Mouse (Mus musculus) midbrain, embryonic 13.5 days (tissue): ENCODE measurements around the gene Dnpep. TPM values are rescaled to one million over a fixed set of nuclear protein-coding genes. Genes with fewer than 3 reads are reported as not detected.

Source experiments
- ATAC-seq: fragments of 200-750 bp; cut with Nextera tagmentation; 2 replicates; pipeline ENCODE4 v1.8.0; 2017; ENCODE audit warnings: mild to moderate bottlenecking, moderate TSS enrichment, moderate library complexity
- H3K27ac ChIP-seq: fragments of 300-500 bp; sonication (generic); 2 replicates; pipeline ENCODE4 v1.5.1; 2015; ENCODE audit warnings: inconsistent platforms, mild to moderate bottlenecking, moderate library complexity
- H3K27me3 ChIP-seq: fragments of 300-500 bp; sonication (generic); 2 replicates; pipeline ENCODE4 v1.6.1; 2015; ENCODE audit warnings: mild to moderate bottlenecking, inconsistent platforms
- H3K36me3 ChIP-seq: fragments of 300-500 bp; sonication (generic); 2 replicates; pipeline ENCODE4 v1.6.1; 2015; ENCODE audit warnings: mild to moderate bottlenecking, inconsistent platforms
- H3K4me1 ChIP-seq: fragments of 300-500 bp; sonication (generic); replicated peaks from 2 replicates; pipeline ENCODE4 v1.6.1; 2015; ENCODE audit warnings: inconsistent platforms
- H3K4me2 ChIP-seq: fragments of 300-500 bp; sonication (generic); replicated peaks from 2 replicates; pipeline ENCODE4 v1.6.1; 2015; ENCODE audit warnings: moderate library complexity, mild to moderate bottlenecking, inconsistent platforms
- H3K4me3 ChIP-seq: fragments of 300-500 bp; sonication (generic); replicated peaks from 2 replicates; pipeline ENCODE4 v1.5.1; 2015; ENCODE audit warnings: mild to moderate bottlenecking, inconsistent platforms
- H3K9ac ChIP-seq: fragments of 300-500 bp; sonication (generic); replicated peaks from 2 replicates; pipeline ENCODE4 v1.6.1; 2015; ENCODE audit warnings: mild to moderate bottlenecking, inconsistent platforms
- H3K9me3 ChIP-seq: fragments of 300-500 bp; sonication (generic); 2 replicates; pipeline ENCODE4 v1.6.1; 2016; ENCODE audit warnings: mild to moderate bottlenecking, inconsistent platforms
- WGBS: fragments of 180-500 bp; shearing (Covaris S2); methylation state at CpG from one replicate; pipeline ENCODE4 v1.1.7; 2015; 5-methylcytosine and 5-hydroxymethylcytosine counted together
- polyA plus RNA-seq: library from polyadenylated mRNA; unstranded; fragments of >200 nt; fragmentation: Nextera tagmentation; extraction: Ambion mirVana; gene quantifications from 2 replicates; pipeline ENCODE4 v1.2.1, GENCODE M21; 2015

Gene Dnpep
- 155 and 161 TPM in 2 replicates for polyA plus RNA-seq

DNA sequence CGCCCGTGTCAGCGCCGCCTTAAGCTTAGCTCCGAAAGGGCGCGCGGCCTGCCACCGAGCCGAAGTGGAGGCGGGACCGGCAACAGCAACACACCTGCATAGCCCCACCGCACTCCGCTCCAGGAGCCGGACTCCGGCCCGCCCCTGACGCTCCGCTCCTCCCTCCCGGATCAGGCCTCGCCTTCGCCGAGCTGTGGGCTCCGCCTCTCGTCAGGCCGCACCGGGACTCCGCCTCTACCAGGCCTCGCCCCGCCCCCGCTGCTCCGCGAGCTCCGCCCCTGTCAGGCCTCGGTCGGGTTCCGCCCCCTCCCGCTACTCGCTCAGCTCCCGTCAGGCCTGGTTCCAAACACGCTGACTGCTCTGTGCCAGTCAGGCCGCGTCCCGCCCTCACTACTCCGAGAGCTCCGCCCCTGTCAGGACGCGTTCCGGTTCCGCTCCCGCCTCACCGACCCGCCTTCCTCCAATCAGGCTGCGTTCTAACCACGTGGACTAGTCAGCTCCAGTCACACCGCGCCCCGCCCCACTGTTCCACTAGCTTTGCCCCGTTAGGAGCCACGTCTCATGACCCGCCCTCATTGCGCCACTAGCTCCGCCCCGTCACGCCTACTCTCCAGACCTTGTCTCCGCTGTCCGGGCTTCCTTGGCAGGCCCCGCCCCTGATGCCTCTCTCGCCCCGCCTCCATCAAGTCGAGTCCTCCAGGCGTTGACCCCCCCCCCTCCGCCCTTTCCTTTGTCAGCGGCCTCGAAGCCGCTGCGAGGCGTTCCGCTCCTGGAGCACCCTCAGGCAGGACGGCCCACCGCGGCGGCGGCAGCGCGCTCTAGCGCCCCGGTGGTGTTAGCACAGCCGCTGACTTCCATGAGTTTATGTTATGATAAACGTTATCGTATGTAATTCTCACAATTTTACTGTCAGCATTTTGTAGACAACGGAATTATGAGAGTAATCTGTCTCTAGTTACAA lies at the start of gene Dnpep:
Gene Dnpep (minus strand): TSS at position 750 of the 961 bp plus-strand sequence.
- H3K36me3 ChIP-seq, result peaks cover 32% of the 10 kb centered on the region
- H3K27ac ChIP-seq, result peak within 1 kb of the TSS; percentile 87
- WGBS, result under 1% methylated on average over 92 of the region's 92 CpGs
- H3K9me3 ChIP-seq, result no peaks in the 10 kb centered on the region
- H3K4me1 ChIP-seq, result peaks cover 13% of the 10 kb centered on the region
- H3K4me2 ChIP-seq, result peak within 1 kb of the TSS; percentile 81
- H3K27me3 ChIP-seq, result no peaks in the 10 kb centered on the region
- H3K9ac ChIP-seq, result peak within 1 kb of the TSS; percentile 74
- ATAC-seq, result peak; percentile 98
- peak within 1 kb of the TSS; percentile 62 for H3K4me3 ChIP-seq

DNA sequence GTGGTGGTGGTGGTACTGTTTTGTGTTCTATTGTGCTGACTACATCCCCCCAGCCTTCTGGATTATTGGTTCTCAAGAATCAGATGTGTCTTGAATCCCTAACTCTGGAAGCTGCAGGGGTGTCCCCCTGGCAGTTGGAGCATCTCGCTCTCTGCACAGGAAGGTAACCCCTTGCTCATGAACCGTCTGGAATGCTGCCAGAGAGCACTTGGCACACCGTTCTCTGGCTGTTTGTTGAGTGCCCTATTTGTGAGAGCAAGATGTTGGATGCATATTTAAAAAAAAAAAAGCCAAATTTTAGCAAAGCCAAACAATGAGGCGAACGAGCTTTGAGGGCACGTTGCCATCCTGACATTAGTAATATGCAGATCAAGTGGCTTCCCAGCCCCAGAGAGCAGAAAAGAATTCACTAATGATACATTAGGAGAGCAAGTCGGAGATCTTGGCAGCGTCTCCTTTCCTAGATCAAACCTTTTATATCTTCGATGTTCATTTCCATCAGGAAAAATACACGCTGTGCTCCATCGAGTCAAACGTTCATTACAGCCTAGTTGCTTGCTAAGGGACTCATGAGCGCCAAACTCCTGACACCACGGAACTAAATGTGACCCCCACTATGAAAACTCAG lies 47.8 kb upstream of the Dnpep start:
- Histone ChIP-seq H3K4me3 (no peak overlapping the region), H3K4me1 (peaks cover 10% of the 10 kb centered on the region), H3K9me3 (no peaks in the 10 kb centered on the region), H3K4me2 (no peak overlapping the region), H3K9ac (no peak overlapping the region), H3K27me3 (peaks cover 52% of the 10 kb centered on the region), H3K36me3 (no peaks in the 10 kb centered on the region), H3K27ac (no peak overlapping the region)
- WGBS, result 78% methylated on average over 14 of the region's 14 CpGs
- ATAC-seq, result no peak

DNA sequence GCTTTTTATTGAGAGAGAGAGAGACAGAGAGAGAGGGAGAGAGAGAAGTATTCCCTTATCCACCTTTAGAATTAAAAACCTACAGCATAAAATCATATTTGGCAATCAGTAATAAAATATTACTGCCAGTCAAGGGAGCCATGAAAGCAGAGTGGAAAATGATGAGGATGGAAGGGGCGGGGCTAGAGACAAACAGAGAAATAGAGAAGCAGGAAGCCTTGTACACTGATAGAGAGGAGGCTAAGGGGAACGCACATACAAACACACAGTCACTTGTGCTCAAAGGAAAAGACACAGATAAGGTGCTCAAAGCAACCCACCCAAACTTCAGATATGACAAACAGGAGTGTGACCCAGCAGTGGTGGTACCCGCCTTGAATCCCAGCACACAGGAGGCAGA lies 46.1 kb upstream of the Dnpep start:
- no peak for ATAC-seq
- no peaks in the 10 kb centered on the region for H3K36me3 ChIP-seq
- peaks cover 12% of the 10 kb centered on the region for H3K4me1 ChIP-seq
- H3K27ac ChIP-seq, result no peak overlapping the region
- 90% methylated on average over 3 of the region's 3 CpGs for WGBS
- no peak overlapping the region for H3K4me3 ChIP-seq
- H3K4me2 ChIP-seq, result no peak overlapping the region
- H3K27me3 ChIP-seq, result peaks cover 62% of the 10 kb centered on the region
- no peak overlapping the region for H3K9ac ChIP-seq
- no peaks in the 10 kb centered on the region for H3K9me3 ChIP-seq

DNA sequence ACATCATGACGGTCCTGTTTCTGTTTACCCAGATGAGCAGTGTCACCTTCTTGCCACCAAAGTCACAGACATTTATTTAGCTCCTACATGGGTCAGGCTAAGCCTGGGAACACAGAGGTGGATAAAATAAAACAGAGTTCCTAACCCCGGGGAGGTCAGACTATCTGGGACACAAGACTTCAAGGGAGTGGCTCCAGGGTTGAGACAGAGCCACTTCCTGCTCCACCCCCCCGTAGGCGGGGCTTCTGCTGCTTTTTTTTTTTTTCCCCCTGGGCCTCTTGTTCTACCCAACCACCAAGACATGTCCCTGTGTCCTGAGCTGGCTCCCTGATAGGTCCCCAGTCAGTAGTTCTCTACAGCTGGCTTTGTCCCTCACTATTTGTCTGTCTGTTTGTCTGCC lies 44.0 kb upstream of the Dnpep start:
- ATAC-seq, result no peak
- Histone ChIP-seq H3K4me3 (no peak overlapping the region), H3K9ac (no peak overlapping the region), H3K4me2 (no peak overlapping the region), H3K4me1 (peaks cover 12% of the 10 kb centered on the region), H3K27me3 (peaks cover 67% of the 10 kb centered on the region), H3K27ac (no peak overlapping the region), H3K9me3 (no peaks in the 10 kb centered on the region), H3K36me3 (no peaks in the 10 kb centered on the region)
- 40% methylated on average over 4 of the region's 4 CpGs for WGBS

DNA sequence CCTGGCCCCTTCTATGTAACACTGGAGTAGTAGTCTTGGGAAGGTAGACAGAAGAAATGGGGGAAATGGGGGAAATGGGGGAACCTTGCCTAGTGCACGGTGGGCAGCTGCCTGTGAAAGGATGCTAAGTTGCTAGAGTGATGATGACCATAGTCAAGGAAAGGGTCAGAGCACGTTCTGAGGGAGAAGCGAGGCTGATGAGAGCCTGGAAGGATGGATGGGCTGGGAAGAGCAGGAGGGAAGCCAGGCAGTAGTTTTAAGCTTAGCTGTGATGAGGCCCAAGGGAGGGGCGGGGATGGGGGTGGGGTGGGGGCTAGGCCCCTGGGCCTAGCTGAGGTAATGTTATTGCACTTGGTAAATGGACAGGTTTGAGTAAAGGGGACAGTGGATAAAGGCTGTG lies 43.3 kb upstream of the Dnpep start:
- no peak overlapping the region for H3K9ac ChIP-seq
- no peaks in the 10 kb centered on the region for H3K9me3 ChIP-seq
- peaks cover 12% of the 10 kb centered on the region for H3K4me1 ChIP-seq
- no peak overlapping the region for H3K27ac ChIP-seq
- H3K4me3 ChIP-seq, result no peak overlapping the region
- H3K36me3 ChIP-seq, result no peaks in the 10 kb centered on the region
- no peak for ATAC-seq
- WGBS, result 50% methylated on average over 4 of the region's 4 CpGs
- H3K27me3 ChIP-seq, result peaks cover 66% of the 10 kb centered on the region
- 0 out of 2 replicates have a peak overlapping the region, but pooled peaks have one; percentile 56 for H3K4me2 ChIP-seq

GRCm38 (mm10) chr1:75360112-75361031 lies 42.6 kb upstream of the Dnpep start, which contains the start of gene Des:
Gene Des (plus strand): TSS chr1:75360329.
- Histone ChIP-seq H3K4me1 (peaks cover 12% of the 10 kb centered on the region), H3K4me2 (peak within 1 kb of the TSS; percentile 56), H3K27ac (no peak within 1 kb of the TSS), H3K9me3 (no peaks in the 10 kb centered on the region), H3K36me3 (no peaks in the 10 kb centered on the region), H3K9ac (peak within 1 kb of the TSS; percentile 36; the same call in 1 of the 2 replicates), H3K4me3 (peak within 1 kb of the TSS; percentile 33), H3K27me3 (peaks cover 66% of the 10 kb centered on the region)
- 2% methylated on average over 80 of the region's 80 CpGs for WGBS
- ATAC-seq, result peak; percentile 56

DNA sequence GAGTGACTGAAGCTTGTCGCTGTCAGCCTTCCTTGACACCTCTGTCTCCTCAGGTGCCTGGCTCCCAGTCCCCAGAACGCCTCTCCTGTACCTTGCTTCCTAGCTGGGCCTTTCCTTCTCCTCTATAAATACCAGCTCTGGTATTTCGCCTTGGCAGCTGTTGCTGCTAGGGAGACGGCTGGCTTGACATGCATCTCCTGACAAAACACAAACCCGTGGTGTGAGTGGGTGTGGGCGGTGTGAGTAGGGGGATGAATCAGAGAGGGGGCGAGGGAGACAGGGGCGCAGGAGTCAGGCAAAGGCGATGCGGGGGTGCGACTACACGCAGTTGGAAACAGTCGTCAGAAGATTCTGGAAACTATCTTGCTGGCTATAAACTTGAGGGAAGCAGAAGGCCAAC lies 41.6 kb upstream of the Dnpep start:
- 78% methylated on average over 13 of the region's 13 CpGs for WGBS
- Histone ChIP-seq H3K27me3 (peaks cover 58% of the 10 kb centered on the region), H3K9ac (no peak overlapping the region), H3K4me3 (no peak overlapping the region), H3K4me1 (peaks cover 12% of the 10 kb centered on the region), H3K4me2 (no peak overlapping the region), H3K36me3 (no peaks in the 10 kb centered on the region), H3K9me3 (no peaks in the 10 kb centered on the region), H3K27ac (no peak overlapping the region)
- ATAC-seq, result no peak

DNA sequence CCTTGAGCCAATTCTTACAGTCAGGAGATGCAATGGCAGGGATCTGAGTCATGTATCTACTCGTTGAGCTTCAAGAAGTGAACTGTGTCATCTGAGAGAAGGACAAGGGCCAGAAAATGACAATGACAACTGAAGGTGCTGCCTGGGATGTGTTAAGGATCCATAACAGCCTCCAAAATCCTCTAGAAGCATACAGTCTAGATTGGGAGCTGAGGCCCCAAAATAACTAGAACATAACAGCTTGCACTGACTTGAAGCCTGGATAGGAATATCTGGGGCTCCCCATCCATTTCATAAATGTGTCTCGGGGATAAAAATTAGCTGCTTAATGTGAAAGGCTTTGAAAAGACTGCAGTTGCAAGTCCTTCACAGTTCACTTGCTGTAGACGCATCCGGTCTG lies 40.2 kb upstream of the Dnpep start:
- peaks cover 54% of the 10 kb centered on the region for H3K27me3 ChIP-seq
- H3K4me2 ChIP-seq, result no peak overlapping the region
- no peaks in the 10 kb centered on the region for H3K36me3 ChIP-seq
- no peak overlapping the region for H3K4me3 ChIP-seq
- no peak overlapping the region for H3K9ac ChIP-seq
- 92% methylated on average over 4 of the region's 4 CpGs for WGBS
- H3K4me1 ChIP-seq, result peaks cover 12% of the 10 kb centered on the region
- H3K9me3 ChIP-seq, result no peaks in the 10 kb centered on the region
- no peak for ATAC-seq
- H3K27ac ChIP-seq, result no peak overlapping the region

GRCm38 (mm10) chr1:75357261-75357660 lies 39.5 kb upstream of the Dnpep start:
- WGBS, result 82% methylated on average over 7 of the region's 7 CpGs
- H3K4me1 ChIP-seq, result peaks cover 12% of the 10 kb centered on the region
- no peak overlapping the region for H3K4me2 ChIP-seq
- peaks cover 47% of the 10 kb centered on the region for H3K27me3 ChIP-seq
- no peaks in the 10 kb centered on the region for H3K36me3 ChIP-seq
- H3K27ac ChIP-seq, result no peak overlapping the region
- H3K4me3 ChIP-seq, result no peak overlapping the region
- no peak for ATAC-seq
- no peaks in the 10 kb centered on the region for H3K9me3 ChIP-seq
- H3K9ac ChIP-seq, result no peak overlapping the region

DNA sequence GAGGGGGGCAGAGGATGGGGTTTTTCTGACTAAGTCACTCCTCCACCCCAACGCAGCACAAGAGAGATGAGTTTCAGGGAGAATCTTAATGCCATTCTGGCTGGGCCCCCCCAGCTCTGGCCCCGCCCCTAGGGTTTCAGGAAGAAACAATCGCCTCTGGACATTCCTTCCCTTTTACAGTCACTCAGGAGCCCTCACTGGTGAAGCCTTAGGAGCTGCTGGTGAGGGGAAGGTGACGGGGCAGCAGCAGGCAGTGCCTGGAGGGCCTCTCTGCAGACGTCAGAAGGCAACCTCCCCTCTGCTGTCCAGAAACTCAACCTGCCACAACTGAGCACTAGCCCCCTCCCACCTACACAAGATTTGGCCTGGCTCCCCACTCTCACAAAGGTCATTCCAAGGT lies 31.5 kb upstream of the Dnpep start:
- Histone ChIP-seq H3K4me2 (no peak overlapping the region), H3K36me3 (no peaks in the 10 kb centered on the region), H3K27me3 (peaks cover 2% of the 10 kb centered on the region; the same call in 1 of the 2 replicates), H3K4me1 (peaks cover 15% of the 10 kb centered on the region), H3K27ac (no peak overlapping the region), H3K4me3 (no peak overlapping the region), H3K9me3 (no peaks in the 10 kb centered on the region), H3K9ac (no peak overlapping the region)
- 55% methylated on average over 5 of the region's 5 CpGs for WGBS
- ATAC-seq, result no peak

- H3K27ac ChIP-seq, result no peak overlapping the region
- 86% methylated on average over 5 of the region's 5 CpGs for WGBS
- H3K9me3 ChIP-seq, result no peaks in the 10 kb centered on the region
- peaks cover under 1% of the 10 kb centered on the region; the same call in 1 of the 2 replicates for H3K27me3 ChIP-seq
- no peak overlapping the region for H3K9ac ChIP-seq
- no peak for ATAC-seq
- no peaks in the 10 kb centered on the region for H3K36me3 ChIP-seq
- H3K4me3 ChIP-seq, result no peak overlapping the region
- peaks cover 22% of the 10 kb centered on the region for H3K4me1 ChIP-seq
- no peak overlapping the region for H3K4me2 ChIP-seq
Measured at GRCm38 (mm10) chr1:75347279-75347678, 29.5 kb upstream of the Dnpep start.
